Mouse (Mus musculus) olfactory bulb, adult 2 months (tissue): ENCODE data around the gene BC030867.

Experiments used
- CTCF ChIP-seq: fragments of 200-500 bp; IDR thresholded peaks from 2 replicates; pipeline ENCODE4 v1.5.1; 2012; ENCODE audit warnings: low read depth, mild to moderate bottlenecking, low read length, moderate library complexity; ENCODE audit not compliant: insufficient read depth
- POLR2A ChIP-seq: fragments of 200-500 bp; IDR thresholded peaks from 2 replicates; pipeline ENCODE4 v1.6.1; 2012; ENCODE audit warnings: mild to moderate bottlenecking, low read depth, low read length, moderate library complexity; ENCODE audit not compliant: insufficient read depth

GRCm38 (mm10) chr11:102288027-102288804, 39.5 kb downstream of the BC030867 start:
- TF ChIP-seq CTCF (no peak), POLR2A (no peak)
